ENCODE assay signal across 13 mouse cellular contexts in genomic region chr6:53796835-53797234, GRCm38 (mm10). TPM values are rescaled to one million over a fixed set of nuclear protein-coding genes. Genes with fewer than 3 reads are reported as not detected.
"Had no signal": no experiment of that assay in that cellular context is flagged by ENCODE, and none has a peak within 500 bp of the region (broad histone marks: within the 10 kb centered on the region; RNA-seq: fewer than 3 reads in every experiment).

No protein-coding gene starts in this region.

- H3K4me2 ChIP-seq: limb, embryonic 13.5 days; liver, embryonic 12.5 days; lung, embryonic 14.5 days; midbrain, embryonic 12.5 days; neural tube, embryonic 13.5 days had no signal

- H3K27ac ChIP-seq: limb, embryonic 13.5 days; liver, embryonic 12.5 days; midbrain, embryonic 12.5 days; neural tube, embryonic 13.5 days; stomach, postnatal 0 days had no signal

- H3K9ac ChIP-seq: limb, embryonic 13.5 days; liver, embryonic 12.5 days; lung, embryonic 14.5 days; midbrain, embryonic 12.5 days; neural tube, embryonic 13.5 days had no signal

- H3K4me3 ChIP-seq: limb, embryonic 13.5 days; liver, embryonic 12.5 days; midbrain, embryonic 12.5 days; neural tube, embryonic 13.5 days had no signal

- H3K36me3 ChIP-seq: limb, embryonic 13.5 days; liver, embryonic 12.5 days; midbrain, embryonic 12.5 days; neural tube, embryonic 13.5 days had no signal

- ATAC-seq: liver, embryonic 12.5 days; midbrain, embryonic 16.5 days had no signal

- H3K4me1 ChIP-seq: liver, embryonic 12.5 days; midbrain, embryonic 12.5 days had no signal

- H3K9me3 ChIP-seq: limb, embryonic 13.5 days; liver, embryonic 12.5 days; midbrain, embryonic 12.5 days; neural tube, embryonic 13.5 days had no signal

- DNase-seq: kidney, postnatal 25 days; lung, embryonic 14.5 days; lung, postnatal 10 days; lung, postnatal 4 days; right cerebral cortex, adult 18-20 months; thymus, postnatal 4 days had no signal

RNA-seq across cellular contexts. Expression of gene Tril, which starts 23.8 kb away (rescaled TPM):
- total RNA-seq: megakaryocyte, adult 5-6 weeks had no signal
